Mouse (Mus musculus) Patski (cell line): ENCODE data around the gene Rptor. TPM values are rescaled to one million over a fixed set of nuclear protein-coding genes. Genes with fewer than 3 reads are reported as not detected.
A peak's percentile ranks its signal among the peaks of the same experiment; 100 is the strongest.

Experiments
- ATAC-seq: fragments of 100-300 bp; one replicate; pipeline ENCODE4 v1.8.0; 2021
- CTCF ChIA-PET: fragments of 350-600 bp; sonication (Branson Sonifier 250); formaldehyde crosslinking; loops from one replicate; lab custom pipeline; 2022; ENCODE audit warnings: inconsistent platforms; lab: Charles Lee
- POLR2A ChIA-PET: fragments of 350-600 bp; sonication (Branson Sonifier 250); formaldehyde crosslinking; loops from one replicate; lab custom pipeline; 2022; ENCODE audit warnings: antibody characterized with exemption, inconsistent platforms; lab: Charles Lee
- DNase-seq: peaks from one replicate; pipeline ENCODE4 v3.0.0-alpha.2; 2011; ENCODE audit warnings: low read depth, low spot score
- H3K27me3 ChIP-seq: fragments of 371-371 bp; one replicate; pipeline ENCODE4 v1.5.1; 2021
- CTCF ChIP-seq: fragments of 100-300 bp; IDR thresholded peaks from one replicate; pipeline ENCODE4 v1.5.1; 2021
- in situ Hi-C: fragments of 300-500 bp; cut with MboI; formaldehyde crosslinking; loops from 3 replicates; pipeline ENCODE4 v1.11.1; 2018; ENCODE audit warnings: low pct_unique_long_range_greater_than_20kb, mixed read lengths
- polyA plus RNA-seq: library from polyadenylated mRNA; unstranded; gene quantifications from one replicate; pipeline ENCODE4 v1.2.3, GENCODE M21; 2021

Gene Rptor
- polyA plus RNA-seq, 1 experiment from 2014 or later: 27.9 TPM

GRCm38 (mm10) chr11:119625943-119626342, 23.2 kb downstream of the Rptor start:
- POLR2A ChIA-PET: interaction anchor here (1.2 to 1.3 kb wide), 2 partner anchors 10 to 11 kb away, joined by 3 to 4 read pairs; no protein-coding TSS in a partner anchor
- CTCF ChIA-PET: interaction anchor here (1.8 kb wide), 1 partner anchor 10 kb away, joined by 5 read pairs; no protein-coding TSS in a partner anchor
- in situ Hi-C loops: no loop called here
- ATAC-seq (no peak), DNase-seq (no peak)
- no peak for TF ChIP-seq CTCF
- no peaks in the 10 kb centered on the region for H3K27me3 ChIP-seq

GRCm38 (mm10) chr11:119627243-119627642, 24.5 kb downstream of the Rptor start:
- ATAC-seq (no peak), DNase-seq (no peak)
- POLR2A ChIA-PET: interaction anchor here (0.5 kb wide), 1 partner anchor 117 kb away, joined by 5 read pairs; no protein-coding TSS in a partner anchor
- peak; percentile 53 for TF ChIP-seq CTCF
- CTCF ChIA-PET: no interaction called here
- no peaks in the 10 kb centered on the region for H3K27me3 ChIP-seq
- in situ Hi-C loops: no loop called here

DNA sequence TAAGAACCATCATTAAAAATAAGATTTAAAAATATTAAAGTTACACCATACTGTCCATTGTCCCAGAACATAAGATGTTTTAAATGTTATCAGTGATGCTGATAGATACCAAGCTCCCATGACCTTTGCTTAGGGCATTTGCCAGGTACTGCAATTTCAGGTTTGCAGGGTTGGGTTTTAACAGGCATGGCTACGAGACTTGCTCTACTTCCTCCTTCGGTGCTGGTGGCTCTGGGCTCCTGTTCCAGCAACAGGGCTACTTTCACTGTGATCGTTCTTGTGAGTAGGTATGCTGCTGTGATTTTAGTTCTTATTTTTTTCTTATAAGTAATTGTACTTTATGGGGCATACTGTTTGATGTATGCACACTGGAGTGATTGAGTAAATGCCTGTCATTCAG, 26.4 kb downstream of the Rptor start:
- POLR2A ChIA-PET: no interaction called here
- H3K27me3 ChIP-seq: no peaks in the 10 kb centered on the region
- DNase-seq: no peak
- in situ Hi-C loops: no loop called here
- ATAC-seq: no peak
- CTCF ChIA-PET: no interaction called here
- TF ChIP-seq CTCF: no peak

GRCm38 (mm10) chr11:119630329-119630728, 27.6 kb downstream of the Rptor start:
- POLR2A ChIA-PET: no interaction called here
- in situ Hi-C loops: no loop called here
- no peak for ATAC-seq
- CTCF ChIA-PET: interaction anchor here (1.8 kb wide), 1 partner anchor 16 kb away, joined by 6 read pairs; no protein-coding TSS in a partner anchor
- H3K27me3 ChIP-seq: no peaks in the 10 kb centered on the region
- no peak for TF ChIP-seq CTCF
- DNase-seq: no peak

GRCm38 (mm10) chr11:119631222-119631870, 28.6 kb downstream of the Rptor start:
- ChIA-PET POLR2A (interaction anchor here (0.6 to 0.9 kb wide), 2 partner anchors 9 to 38 kb away, joined by 4 read pairs; no protein-coding TSS in a partner anchor), CTCF (interaction anchor here (1.0 to 1.8 kb wide), 2 partner anchors 9 to 15 kb away, joined by 3 to 6 read pairs; no protein-coding TSS in a partner anchor)
- TF ChIP-seq CTCF: no peak
- DNase-seq (no peak), ATAC-seq (no peak)
- no peaks in the 10 kb centered on the region for H3K27me3 ChIP-seq
- in situ Hi-C loops: no loop called here

- ATAC-seq (no peak), DNase-seq (no peak)
- POLR2A ChIA-PET: interaction anchor here (1.2 kb wide), 1 partner anchor 11 kb away, joined by 4 read pairs; no protein-coding TSS in a partner anchor
- in situ Hi-C loops: no loop called here
- H3K27me3 ChIP-seq: no peaks in the 10 kb centered on the region
- TF ChIP-seq CTCF: no peak
- CTCF ChIA-PET: interaction anchor here (1.6 to 2.0 kb wide), 2 partner anchors 12 to 46 kb away, joined by 4 to 5 read pairs; no protein-coding TSS in a partner anchor
Observed at GRCm38 (mm10) chr11:119636371-119636883, 33.7 kb downstream of the Rptor start.

DNA sequence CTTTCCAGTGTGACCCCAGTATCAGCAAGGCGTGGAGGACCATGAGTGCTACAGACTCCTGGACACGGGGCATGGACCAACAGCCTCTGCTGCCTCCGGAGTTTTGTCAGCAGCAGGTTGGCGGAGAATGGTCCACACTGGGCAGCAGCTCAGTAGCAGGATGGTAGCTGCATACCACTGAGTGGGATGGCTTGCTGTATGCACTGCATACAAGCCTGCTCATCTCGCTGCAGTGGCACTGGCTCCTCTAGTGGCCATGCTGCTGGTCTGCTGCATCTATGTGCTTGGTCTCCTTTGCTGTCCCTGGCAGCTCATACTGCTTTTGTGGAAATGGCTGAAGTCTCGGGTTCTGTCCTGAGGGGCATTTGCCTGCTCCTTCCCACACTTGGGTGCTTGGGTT, 34.8 kb downstream of the Rptor start:
- H3K27me3 ChIP-seq: no peaks in the 10 kb centered on the region
- ATAC-seq (no peak), DNase-seq (no peak)
- ChIA-PET CTCF (interaction anchor here (1.6 kb wide), 1 partner anchor 11 kb away, joined by 4 read pairs; no protein-coding TSS in a partner anchor), POLR2A (no interaction called here)
- no peak for TF ChIP-seq CTCF
- in situ Hi-C loops: no loop called here

GRCm38 (mm10) chr11:119640491-119640890, 37.8 kb downstream of the Rptor start:
- ATAC-seq (no peak), DNase-seq (no peak)
- in situ Hi-C loops: no loop called here
- ChIA-PET CTCF (interaction anchor here (0.9 to 1.4 kb wide), 3 partner anchors 9 to 15 kb away, joined by 3 read pairs; no protein-coding TSS in a partner anchor), POLR2A (interaction anchor here (1.2 kb wide), 1 partner anchor 9 kb away, joined by 4 read pairs; no protein-coding TSS in a partner anchor)
- no peaks in the 10 kb centered on the region for H3K27me3 ChIP-seq
- no peak for TF ChIP-seq CTCF

- in situ Hi-C loops: no loop called here
- ATAC-seq: no peak
- no peak for DNase-seq
- POLR2A ChIA-PET: no interaction called here
- no peak for TF ChIP-seq CTCF
- CTCF ChIA-PET: interaction anchor here (1.3 kb wide), 1 partner anchor 19 kb away, joined by 3 read pairs; no protein-coding TSS in a partner anchor
- H3K27me3 ChIP-seq: no peaks in the 10 kb centered on the region
Observed at GRCm38 (mm10) chr11:119641831-119642381, 39.2 kb downstream of the Rptor start.

DNA sequence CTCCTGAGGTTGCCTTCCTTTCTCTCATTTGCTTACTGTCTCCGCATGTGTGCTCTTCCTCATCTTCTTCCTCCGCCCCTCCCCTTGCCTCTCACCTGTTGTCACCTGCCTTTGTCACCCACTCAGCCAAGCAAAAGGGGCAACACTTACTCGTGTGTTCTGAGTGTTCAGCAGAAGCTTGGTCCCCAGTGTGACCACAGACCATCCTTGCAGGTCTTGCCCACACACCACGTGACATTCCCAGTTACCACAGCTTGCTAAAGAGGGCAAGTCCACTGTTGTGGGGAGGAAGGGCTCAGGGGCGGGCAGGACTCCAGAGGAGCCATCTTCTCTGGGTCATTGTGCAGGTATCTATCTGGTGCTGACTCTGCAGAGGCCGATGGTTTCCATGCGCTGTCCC, 40.6 kb downstream of the Rptor start:
- CTCF ChIA-PET: interaction anchor here (1.3 to 1.4 kb wide), 2 partner anchors 18 to 20 kb away, joined by 3 read pairs; no protein-coding TSS in a partner anchor
- POLR2A ChIA-PET: no interaction called here
- in situ Hi-C loops: no loop called here
- no peak for TF ChIP-seq CTCF
- DNase-seq: no peak
- no peak for ATAC-seq
- H3K27me3 ChIP-seq: no peaks in the 10 kb centered on the region

DNA sequence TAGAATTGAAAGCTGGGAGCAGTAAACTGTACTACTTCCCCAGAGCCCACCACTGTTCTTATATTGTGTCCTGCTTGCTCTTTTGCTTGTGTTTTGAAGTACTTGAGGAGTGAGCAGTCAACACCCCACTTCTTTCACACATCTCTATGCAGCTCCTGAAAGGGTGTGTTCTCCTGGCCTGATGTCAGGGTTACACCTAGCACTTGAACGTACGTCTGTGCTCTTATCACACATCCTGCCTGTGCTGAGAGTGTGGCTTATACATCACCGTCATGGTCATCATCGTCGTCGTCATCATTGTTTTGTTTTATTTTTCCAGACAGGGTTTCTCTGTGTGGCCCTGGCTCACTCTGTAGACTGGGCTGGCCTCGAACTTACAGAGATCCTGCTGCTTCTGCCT, 41.4 kb downstream of the Rptor start:
- H3K27me3 ChIP-seq: no peaks in the 10 kb centered on the region
- ATAC-seq: no peak
- CTCF ChIA-PET: interaction anchor here (1.4 kb wide), 1 partner anchor 17 kb away, joined by 3 read pairs; no protein-coding TSS in a partner anchor
- POLR2A ChIA-PET: no interaction called here
- in situ Hi-C loops: no loop called here
- no peak for DNase-seq
- TF ChIP-seq CTCF: no peak
